Mouse (Mus musculus) stomach, postnatal 0 days (tissue): ENCODE results near the gene Iars2.

Experiments
- CTCF ChIP-seq: IDR thresholded peaks from 2 replicates; pipeline ENCODE4 v1.5.1; 2016; ENCODE audit warnings: antibody characterized with exemption, low read depth, mild to moderate bottlenecking, moderate library complexity
- EP300 ChIP-seq: optimal IDR thresholded peaks from 2 replicates; pipeline ENCODE3; 2016; ENCODE audit warnings: antibody characterized with exemption

DNA sequence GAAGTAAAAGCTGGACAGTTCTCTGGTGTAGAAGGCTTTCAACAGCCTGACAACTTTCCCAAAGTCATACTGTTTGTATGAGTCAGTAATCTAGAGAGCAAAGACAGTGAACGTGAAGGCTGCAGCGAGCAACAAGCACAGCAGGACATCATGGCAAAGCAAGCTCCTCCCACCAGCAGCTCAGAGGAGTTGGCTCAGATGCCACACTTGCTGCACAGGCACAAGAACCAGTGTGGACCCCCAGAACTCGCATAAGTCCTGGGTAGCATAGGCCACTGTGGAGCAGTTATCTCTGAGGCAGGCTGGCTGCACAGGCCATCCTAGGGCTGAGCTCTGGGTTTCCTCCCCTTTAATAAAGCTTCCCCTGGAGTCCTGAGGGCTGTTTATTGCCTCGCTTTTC, 37.9 kb downstream of the Iars2 start:
- no peak for TF ChIP-seq EP300
- TF ChIP-seq CTCF = no peak
